Mouse (Mus musculus) limb, embryonic 11.5 days (tissue): ENCODE results near the gene Polm. TPM values are rescaled to one million over a fixed set of nuclear protein-coding genes. Genes with fewer than 3 reads are reported as not detected.

Experiments used
- ATAC-seq: fragments of 200-750 bp; cut with Nextera tagmentation; 2 replicates; pipeline ENCODE4 v1.8.0; 2017; ENCODE audit warnings: low read depth; ENCODE audit not compliant: insufficient number of reproducible peaks, low FRiP score, low TSS enrichment
- DNase-seq: peaks from one replicate; pipeline ENCODE4 v3.0.0-alpha.2; 2015; ENCODE audit warnings: low spot score
- H3K27ac ChIP-seq: fragments of 300-500 bp; sonication (generic); replicated peaks from 2 replicates; pipeline ENCODE4 v1.5.1; 2014; ENCODE audit warnings: low read depth, mild to moderate bottlenecking, low read length
- H3K27me3 ChIP-seq: fragments of 300-500 bp; sonication (generic); 2 replicates; pipeline ENCODE4 v1.6.1; 2014; ENCODE audit warnings: mild to moderate bottlenecking, low read length, mixed read lengths; ENCODE audit not compliant: control insufficient read depth, insufficient read depth
- H3K36me3 ChIP-seq: fragments of 300-500 bp; sonication (generic); 2 replicates; pipeline ENCODE4 v1.6.1; 2014; ENCODE audit warnings: mild to moderate bottlenecking, low read length, moderate library complexity, mixed read lengths; ENCODE audit not compliant: control insufficient read depth, insufficient read depth
- H3K4me1 ChIP-seq: fragments of 300-500 bp; sonication (generic); 2 replicates; pipeline ENCODE4 v1.6.1; 2014; ENCODE audit warnings: low read length, mixed read lengths; ENCODE audit not compliant: control insufficient read depth, insufficient read depth
- H3K4me2 ChIP-seq: fragments of 300-500 bp; sonication (generic); 2 replicates; pipeline ENCODE4 v1.6.1; 2014; ENCODE audit warnings: low read depth, mild to moderate bottlenecking, moderate library complexity; ENCODE audit not compliant: severe bottlenecking
- H3K4me3 ChIP-seq: fragments of 300-500 bp; sonication (generic); 2 replicates; pipeline ENCODE4 v1.5.1; 2014; ENCODE audit warnings: low read depth, low read length
- H3K9ac ChIP-seq: fragments of 300-500 bp; sonication (generic); 2 replicates; pipeline ENCODE4 v1.6.1; 2014; ENCODE audit warnings: mild to moderate bottlenecking, low read length
- H3K9me3 ChIP-seq: fragments of 300-500 bp; sonication (generic); 2 replicates; pipeline ENCODE4 v1.6.1; 2016; ENCODE audit warnings: low read length; ENCODE audit not compliant: control insufficient read depth
- WGBS: fragments of 180-500 bp; shearing (Covaris S2); extraction: QIAGEN DNeasy Blood & Tissue Kit; methylation state at CpG from one replicate; pipeline ENCODE4 v1.1.7; 2014; 5-methylcytosine and 5-hydroxymethylcytosine counted together
- polyA plus RNA-seq: library from polyadenylated mRNA; unstranded; fragments of >200 nt; fragmentation: Nextera tagmentation; extraction: Ambion mirVana; gene quantifications from 2 replicates; pipeline ENCODE4 v1.2.1, GENCODE M21; 2014

The Polm gene
- polyA plus RNA-seq, 1 experiment from 2014 or later = 6.6 TPM

DNA sequence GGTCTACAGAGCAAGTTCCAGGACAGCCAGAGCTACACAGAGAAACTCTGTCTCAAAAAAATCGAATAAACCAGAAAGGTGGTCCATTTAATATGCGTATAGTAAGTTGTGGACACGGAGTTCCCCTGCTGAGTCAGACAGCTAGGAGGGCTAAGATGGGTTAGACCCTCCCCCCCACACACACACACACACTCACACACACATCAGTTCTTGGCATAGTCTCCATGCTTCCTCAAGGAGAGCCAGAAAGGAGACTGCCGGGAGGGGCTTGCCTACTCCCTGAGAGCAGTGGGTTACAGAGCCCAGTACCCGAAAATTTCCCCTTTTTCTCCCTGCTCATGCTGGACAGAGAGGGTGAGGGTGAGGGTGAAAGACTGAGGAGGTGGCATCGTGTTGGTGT is 22.8 kb upstream of the Polm start:
- H3K4me1 ChIP-seq = peaks cover 8% of the 10 kb centered on the region
- H3K9me3 ChIP-seq = no peaks in the 10 kb centered on the region; the same call in 1 of the 2 replicates
- no peak overlapping the region for H3K4me2 ChIP-seq
- H3K4me3 ChIP-seq = no peak overlapping the region
- H3K27me3 ChIP-seq = peaks cover 13% of the 10 kb centered on the region
- no peak for ATAC-seq
- H3K36me3 ChIP-seq = no peaks in the 10 kb centered on the region
- 58% methylated on average over 6 of the region's 6 CpGs for WGBS
- H3K9ac ChIP-seq = no peak overlapping the region
- DNase-seq = no peak
- H3K27ac ChIP-seq = no peak overlapping the region

DNA sequence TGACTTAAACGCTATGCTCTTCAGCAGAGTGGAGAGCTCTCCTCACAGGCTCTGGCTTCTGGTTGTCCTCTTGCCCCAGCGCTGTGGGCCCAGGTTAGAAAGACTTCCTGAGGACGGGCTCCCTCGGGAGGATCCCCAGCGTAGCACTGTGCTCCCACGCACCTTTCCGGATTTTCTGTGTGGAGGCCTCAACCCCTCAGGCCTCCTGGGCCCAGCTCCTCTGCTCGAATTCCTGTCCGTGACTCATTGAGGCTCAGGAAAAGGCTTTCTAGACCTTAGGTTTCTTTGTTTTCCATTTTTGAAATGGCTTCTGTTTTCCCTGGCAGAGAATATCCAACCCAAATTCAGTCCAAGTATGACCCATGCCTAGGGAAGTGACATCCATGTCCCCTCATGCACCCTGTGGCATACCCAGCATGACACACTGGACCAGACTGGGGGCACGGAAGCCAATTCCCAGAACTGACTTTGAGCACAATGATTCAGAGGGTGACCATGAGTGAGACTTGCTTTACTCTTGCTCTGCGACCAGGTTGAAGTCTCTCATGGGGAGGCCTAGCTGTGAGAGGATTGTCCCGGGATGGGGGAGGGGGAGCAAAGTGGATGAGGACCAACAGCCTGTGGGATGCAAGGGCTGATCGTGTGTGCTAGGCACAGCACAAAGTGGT is 22.2 kb upstream of the Polm start:
- no peak overlapping the region for H3K4me2 ChIP-seq
- no peak overlapping the region for H3K27ac ChIP-seq
- no peak overlapping the region for H3K4me3 ChIP-seq
- no peak for DNase-seq
- WGBS = 86% methylated on average over 13 of the region's 13 CpGs
- peaks cover 8% of the 10 kb centered on the region for H3K4me1 ChIP-seq
- ATAC-seq = no peak
- H3K9me3 ChIP-seq = no peaks in the 10 kb centered on the region; the same call in 1 of the 2 replicates
- peaks cover 13% of the 10 kb centered on the region for H3K27me3 ChIP-seq
- H3K9ac ChIP-seq = no peak overlapping the region
- H3K36me3 ChIP-seq = no peaks in the 10 kb centered on the region

- 84% methylated on average over 1 of the region's 1 CpGs for WGBS
- Histone ChIP-seq H3K4me1 (peaks cover 8% of the 10 kb centered on the region), H3K27ac (no peak overlapping the region), H3K4me3 (no peak overlapping the region), H3K27me3 (peaks cover 13% of the 10 kb centered on the region), H3K9ac (no peak overlapping the region), H3K9me3 (no peaks in the 10 kb centered on the region; the same call in 1 of the 2 replicates), H3K4me2 (no peak overlapping the region), H3K36me3 (no peaks in the 10 kb centered on the region)
- DNase-seq (no peak), ATAC-seq (no peak)
Observed at GRCm38 (mm10) chr11:5858723-5859122, 20.9 kb upstream of the Polm start.

DNA sequence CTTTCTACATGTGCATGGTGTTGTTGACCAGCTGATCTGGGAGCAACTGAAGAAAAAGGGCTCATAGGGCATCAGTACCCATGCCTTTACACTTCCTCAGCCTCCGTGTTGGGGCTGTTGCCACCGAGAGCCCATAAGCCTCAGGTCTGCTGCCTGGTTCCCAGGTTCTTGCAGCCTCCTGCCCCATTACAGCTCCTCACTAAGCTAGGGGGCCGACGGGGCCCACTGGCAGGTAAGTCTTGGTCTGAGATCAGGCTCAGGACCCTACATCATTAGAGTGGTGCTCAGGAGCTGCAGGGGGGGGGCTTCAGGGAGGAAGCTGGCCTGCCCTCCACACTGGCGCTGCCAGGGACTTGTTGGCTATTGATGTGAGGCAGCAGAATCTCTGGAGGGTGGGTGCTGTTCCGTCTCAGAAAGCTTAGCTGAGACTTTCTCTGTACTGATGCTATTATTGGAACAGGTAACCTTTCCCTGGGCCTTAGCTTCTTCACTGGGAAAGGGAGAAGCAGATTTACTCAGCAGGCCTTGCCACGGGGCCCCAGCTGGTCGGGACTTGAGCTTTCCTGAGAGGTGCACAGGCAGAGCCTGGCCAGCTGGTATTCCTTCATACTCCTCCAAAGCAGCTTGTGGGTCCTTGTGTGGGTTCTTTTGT is 18.8 kb upstream of the Polm start:
- Histone ChIP-seq H3K9me3 (no peaks in the 10 kb centered on the region; the same call in 1 of the 2 replicates), H3K4me2 (no peak overlapping the region), H3K9ac (no peak overlapping the region), H3K27ac (no peak overlapping the region), H3K4me1 (no peaks in the 10 kb centered on the region; the same call in 1 of the 2 replicates), H3K4me3 (no peak overlapping the region), H3K36me3 (no peaks in the 10 kb centered on the region), H3K27me3 (peaks cover 7% of the 10 kb centered on the region; the same call in 1 of the 2 replicates)
- ATAC-seq = no peak
- DNase-seq = no peak
- 78% methylated on average over 8 of the region's 8 CpGs for WGBS

- no peak overlapping the region for H3K27ac ChIP-seq
- 46% methylated on average over 7 of the region's 7 CpGs for WGBS
- ATAC-seq = no peak
Observed at GRCm38 (mm10) chr11:5855902-5856301, 18.1 kb upstream of the Polm start.

GRCm38 (mm10) chr11:5855481-5855880 is 17.7 kb upstream of the Polm start:
- H3K27ac ChIP-seq = no peak overlapping the region
- DNase-seq = no peak
- H3K27me3 ChIP-seq = no peaks in the 10 kb centered on the region
- H3K4me2 ChIP-seq = no peak overlapping the region
- no peaks in the 10 kb centered on the region for H3K36me3 ChIP-seq
- H3K9ac ChIP-seq = no peak overlapping the region
- no peak for ATAC-seq
- no peaks in the 10 kb centered on the region; the same call in 1 of the 2 replicates for H3K9me3 ChIP-seq
- no peak overlapping the region for H3K4me3 ChIP-seq
- H3K4me1 ChIP-seq = no peaks in the 10 kb centered on the region

More at GRCm38 (mm10) chr11:5855902-5856301, 18.1 kb upstream of the Polm start:
- Histone ChIP-seq H3K4me2 (no peak overlapping the region), H3K4me1 (no peaks in the 10 kb centered on the region), H3K9me3 (no peaks in the 10 kb centered on the region; the same call in 1 of the 2 replicates), H3K4me3 (no peak overlapping the region), H3K27me3 (peaks cover under 1% of the 10 kb centered on the region; the same call in 1 of the 2 replicates), H3K9ac (no peak overlapping the region), H3K36me3 (no peaks in the 10 kb centered on the region)
- DNase-seq = no peak

- 50% methylated on average over 1 of the region's 1 CpGs for WGBS
Observed at GRCm38 (mm10) chr11:5852314-5852713, 14.5 kb upstream of the Polm start.

GRCm38 (mm10) chr11:5851021-5851736 is 13.4 kb upstream of the Polm start:
- Histone ChIP-seq H3K27ac (no peak overlapping the region), H3K27me3 (no peaks in the 10 kb centered on the region), H3K9me3 (no peaks in the 10 kb centered on the region), H3K36me3 (no peaks in the 10 kb centered on the region), H3K4me1 (no peaks in the 10 kb centered on the region), H3K9ac (no peak overlapping the region), H3K4me3 (no peak overlapping the region), H3K4me2 (no peak overlapping the region)
- ATAC-seq (no peak), DNase-seq (no peak)
- 71% methylated on average over 4 of the region's 4 CpGs for WGBS

More at GRCm38 (mm10) chr11:5852314-5852713, 14.5 kb upstream of the Polm start:
- DNase-seq (no peak), ATAC-seq (no peak)
- Histone ChIP-seq H3K27ac (no peak overlapping the region), H3K9me3 (no peaks in the 10 kb centered on the region), H3K4me3 (no peak overlapping the region), H3K4me1 (no peaks in the 10 kb centered on the region), H3K27me3 (no peaks in the 10 kb centered on the region), H3K9ac (no peak overlapping the region), H3K36me3 (no peaks in the 10 kb centered on the region), H3K4me2 (no peak overlapping the region)
